Mouse (Mus musculus): ENCODE results near the gene Cdk17.

Gene Cdk17

DNA sequence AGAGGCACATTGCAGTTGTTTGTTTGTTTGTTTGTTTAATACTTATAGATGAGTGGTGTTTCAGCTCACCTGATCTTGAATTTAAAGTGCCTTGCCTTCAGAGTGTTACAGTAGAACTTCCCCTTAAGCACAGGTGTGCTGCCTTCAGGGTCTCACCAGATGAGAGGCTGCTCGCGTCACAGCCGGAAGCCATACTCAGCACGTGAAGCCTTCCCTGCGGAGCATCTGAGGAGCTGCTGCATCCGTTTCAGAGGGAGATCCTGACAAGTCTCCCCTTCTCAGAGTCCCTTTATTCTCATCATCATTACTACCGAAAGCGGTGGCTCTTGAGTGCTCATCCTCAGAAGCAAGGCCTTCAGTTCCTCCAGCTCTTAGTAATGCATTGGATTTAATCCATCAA lies 87.7 kb downstream of the Cdk17 start:
- H3K36me3 ChIP-seq (ENCODE audit: control insufficient read depth, insufficient read depth, low read length, poor library complexity, severe bottlenecking) = peaks cover 13% of the 10 kb centered on the region
- DNase-seq (ENCODE audit: low read depth, low spot score) = no peak

DNA sequence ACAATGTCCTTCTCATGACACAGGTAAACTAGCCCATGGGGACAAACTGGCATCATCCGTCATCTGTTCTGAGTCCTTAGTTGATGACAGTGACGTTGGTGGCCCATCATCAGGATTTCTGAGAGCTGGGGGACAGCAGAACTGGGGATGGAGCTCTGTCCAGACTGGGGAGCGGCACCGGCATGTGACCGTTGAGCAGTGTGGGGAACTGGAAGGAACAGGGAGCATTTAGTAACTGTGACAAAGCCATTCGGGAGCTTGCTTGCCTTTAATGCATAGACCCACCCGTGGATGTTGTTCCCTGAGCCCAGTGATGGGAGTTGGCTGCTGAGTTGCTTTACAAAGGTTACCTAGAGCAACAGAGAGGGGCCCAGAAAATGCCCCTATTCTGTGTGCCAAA lies 89.2 kb downstream of the Cdk17 start:
- peaks cover 11% of the 10 kb centered on the region for H3K36me3 ChIP-seq (ENCODE audit: control insufficient read depth, insufficient read depth, low read length, poor library complexity, severe bottlenecking)
- DNase-seq (ENCODE audit: low read depth, low spot score) = no peak
- H3K27me3 ChIP-seq (ENCODE audit: control insufficient read depth, insufficient read depth, low read length, poor library complexity, severe bottlenecking) = no peaks in the 10 kb centered on the region

More for the DNA sequence above, 87.7 kb downstream of the Cdk17 start:
- no peaks in the 10 kb centered on the region for H3K27me3 ChIP-seq (ENCODE audit: control insufficient read depth, insufficient read depth, low read length, poor library complexity, severe bottlenecking)

DNA sequence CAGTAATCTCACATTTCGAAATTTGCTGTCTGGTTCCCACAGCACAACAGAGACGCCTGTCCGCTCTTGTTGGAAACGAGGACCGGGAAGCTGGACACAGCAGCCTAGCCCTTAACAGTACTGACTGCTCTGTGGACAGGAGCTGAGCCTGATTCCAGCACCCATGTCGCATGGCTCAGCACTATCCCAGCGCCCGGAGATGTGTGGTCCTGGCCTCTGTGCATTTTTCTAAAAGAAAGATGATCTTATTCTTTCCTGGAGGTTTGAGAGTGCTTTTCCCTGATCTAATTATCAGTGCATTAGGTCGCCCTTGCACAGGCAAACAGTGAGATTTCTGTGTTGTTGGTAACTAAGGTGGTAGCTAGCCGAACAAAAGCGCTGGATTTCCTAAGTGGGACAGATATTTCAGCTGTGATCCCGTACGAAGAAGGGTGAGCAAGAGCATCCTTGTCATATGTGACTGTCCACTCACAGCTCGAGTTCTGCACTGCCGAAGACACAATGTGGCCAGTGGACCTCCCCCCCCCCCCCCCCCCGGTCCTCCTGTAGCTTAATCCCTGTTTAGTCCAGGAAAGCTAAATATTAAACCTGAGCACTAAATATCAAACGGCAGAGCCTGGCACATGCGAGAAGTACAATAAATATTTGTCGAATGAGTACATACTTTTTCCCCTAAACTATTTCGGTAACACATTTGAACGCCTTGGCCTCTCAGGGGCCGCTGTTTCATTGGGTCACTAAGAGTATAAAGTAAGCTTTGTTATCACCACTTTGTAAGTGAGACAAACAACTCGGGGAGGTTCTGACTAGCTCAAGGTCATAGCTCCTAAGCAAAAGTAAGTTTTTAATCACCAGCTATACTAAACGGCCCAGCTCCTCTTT lies 90.0 kb downstream of the Cdk17 start:
- Histone ChIP-seq H3K27me3 (ENCODE audit: control insufficient read depth, insufficient read depth, low read length, poor library complexity, severe bottlenecking) (no peaks in the 10 kb centered on the region), H3K36me3 (ENCODE audit: control insufficient read depth, insufficient read depth, low read length, poor library complexity, severe bottlenecking) (peaks cover 11% of the 10 kb centered on the region)
- no peak for DNase-seq (ENCODE audit: low read depth, low spot score)

DNA sequence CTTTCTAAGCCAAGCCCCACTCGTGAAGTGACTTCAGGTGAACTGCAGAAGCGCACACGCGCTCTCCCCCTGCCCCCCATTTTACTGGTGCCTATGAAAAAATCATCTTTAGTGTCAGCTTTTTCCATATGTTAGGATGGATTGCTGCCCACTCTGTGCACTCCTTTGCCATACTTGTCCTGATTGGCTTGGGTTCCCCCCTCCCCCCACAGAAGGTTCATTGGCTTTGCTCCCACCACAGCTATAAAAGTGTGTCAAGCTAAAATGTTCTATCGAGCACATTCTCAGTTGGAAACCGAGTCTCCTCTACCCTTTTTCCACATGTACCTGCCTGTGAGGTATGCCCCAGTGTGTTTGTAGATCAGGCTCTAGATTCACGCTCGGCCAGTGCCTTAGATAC lies 90.8 kb downstream of the Cdk17 start:
- Histone ChIP-seq H3K27me3 (ENCODE audit: control insufficient read depth, insufficient read depth, low read length, poor library complexity, severe bottlenecking) (no peaks in the 10 kb centered on the region), H3K36me3 (ENCODE audit: control insufficient read depth, insufficient read depth, low read length, poor library complexity, severe bottlenecking) (peaks cover 8% of the 10 kb centered on the region)
- no peak for DNase-seq (ENCODE audit: low read depth, low spot score)

DNA sequence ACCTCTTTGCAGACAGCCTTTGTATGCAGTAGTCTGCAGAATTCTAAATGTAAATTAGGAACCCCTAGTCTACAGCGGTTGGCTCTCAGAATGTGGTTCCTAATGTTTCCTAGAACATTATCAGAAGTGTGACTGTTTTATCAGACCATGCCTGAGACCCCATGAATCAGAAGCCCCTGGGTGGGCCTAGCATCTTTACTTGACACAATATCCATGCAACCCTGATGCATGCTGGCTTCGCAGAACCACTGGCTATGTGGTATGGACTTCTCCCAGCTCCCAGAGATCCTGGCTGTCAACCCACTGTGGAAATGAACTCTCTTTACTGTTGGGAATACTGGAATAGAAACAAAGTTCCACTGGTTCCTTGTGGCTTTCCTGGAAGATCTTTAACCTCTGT lies 92.0 kb downstream of the Cdk17 start:
- no peak for DNase-seq (ENCODE audit: low read depth, low spot score)
- H3K27me3 ChIP-seq (ENCODE audit: control insufficient read depth, insufficient read depth, low read length, poor library complexity, severe bottlenecking) = no peaks in the 10 kb centered on the region
- H3K36me3 ChIP-seq (ENCODE audit: control insufficient read depth, insufficient read depth, low read length, poor library complexity, severe bottlenecking) = peaks cover 8% of the 10 kb centered on the region

DNA sequence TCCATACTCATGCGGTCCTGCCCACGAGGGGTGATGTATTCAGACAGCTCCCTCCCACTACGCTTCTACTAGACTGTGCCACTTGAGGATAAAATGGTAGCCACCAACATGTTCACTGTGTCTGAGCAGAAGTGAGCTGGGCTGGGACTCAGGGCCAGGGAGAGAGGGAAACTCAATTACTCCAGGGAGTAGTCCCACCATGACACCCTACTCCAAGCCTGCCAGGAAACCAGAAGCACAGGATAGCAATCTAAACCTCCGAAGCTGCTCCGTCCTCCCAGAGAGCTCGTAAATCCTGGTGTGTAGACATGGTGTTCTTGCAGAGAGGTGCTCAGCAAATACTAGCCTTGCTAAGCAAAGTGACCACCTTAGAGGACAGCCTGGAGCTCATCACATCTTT lies 92.5 kb downstream of the Cdk17 start:
- no peaks in the 10 kb centered on the region for H3K27me3 ChIP-seq (ENCODE audit: control insufficient read depth, insufficient read depth, low read length, poor library complexity, severe bottlenecking)
- DNase-seq (ENCODE audit: low read depth, low spot score) = no peak
- H3K36me3 ChIP-seq (ENCODE audit: control insufficient read depth, insufficient read depth, low read length, poor library complexity, severe bottlenecking) = peaks cover 6% of the 10 kb centered on the region

DNA sequence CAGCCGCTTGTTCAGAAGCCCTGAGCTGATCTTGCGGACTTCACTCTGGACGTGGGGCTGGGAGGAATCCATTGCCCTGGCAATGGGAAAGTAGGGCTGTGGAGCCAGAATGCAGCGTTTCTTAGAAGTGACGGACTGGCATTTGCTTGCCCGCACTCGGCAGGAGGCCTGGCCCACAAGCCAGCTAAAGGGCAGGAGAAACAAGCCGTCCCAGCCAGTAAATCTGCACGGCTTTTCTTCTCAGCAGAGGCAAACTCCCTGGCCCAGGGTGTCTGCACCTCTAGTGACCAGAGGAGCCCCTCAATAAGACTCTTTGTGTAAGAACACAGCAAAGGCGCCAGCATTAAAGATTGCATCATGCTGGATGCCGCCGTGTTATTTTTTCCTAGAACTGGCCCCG lies 94.6 kb downstream of the Cdk17 start:
- DNase-seq (ENCODE audit: low read depth, low spot score) = no peak

DNA sequence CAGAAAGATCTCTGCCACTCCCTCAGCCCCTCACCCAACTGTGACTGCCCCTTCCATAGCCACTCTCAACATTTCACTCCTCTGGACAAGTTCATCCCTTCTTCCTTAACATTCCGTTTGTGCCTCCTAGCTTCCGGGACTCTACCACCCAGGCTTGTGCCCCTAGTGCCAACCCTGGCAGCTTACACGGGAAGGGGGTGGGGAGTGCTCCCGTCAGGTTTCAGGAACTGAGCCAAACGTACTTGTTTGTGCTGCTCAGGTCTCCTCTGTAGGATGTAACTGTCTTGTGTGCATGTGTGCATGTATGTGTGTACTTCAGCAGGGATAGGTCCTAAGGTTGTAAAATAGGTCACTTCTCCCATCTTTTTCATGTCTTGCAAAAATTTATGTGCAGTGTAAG lies 99.2 kb downstream of the Cdk17 start:
- DNase-seq (ENCODE audit: low read depth, low spot score) = no peak
- H3K27me3 ChIP-seq (ENCODE audit: control insufficient read depth, insufficient read depth, low read length, poor library complexity, severe bottlenecking) = no peaks in the 10 kb centered on the region
- H3K36me3 ChIP-seq (ENCODE audit: control insufficient read depth, insufficient read depth, low read length, poor library complexity, severe bottlenecking) = peaks cover 5% of the 10 kb centered on the region

More for the DNA sequence above, 94.6 kb downstream of the Cdk17 start:
- peaks cover 4% of the 10 kb centered on the region; the same call in 1 of the 2 replicates for H3K36me3 ChIP-seq (ENCODE audit: control insufficient read depth, insufficient read depth, low read length, poor library complexity, severe bottlenecking)
- H3K27me3 ChIP-seq (ENCODE audit: control insufficient read depth, insufficient read depth, low read length, poor library complexity, severe bottlenecking) = no peaks in the 10 kb centered on the region

DNA sequence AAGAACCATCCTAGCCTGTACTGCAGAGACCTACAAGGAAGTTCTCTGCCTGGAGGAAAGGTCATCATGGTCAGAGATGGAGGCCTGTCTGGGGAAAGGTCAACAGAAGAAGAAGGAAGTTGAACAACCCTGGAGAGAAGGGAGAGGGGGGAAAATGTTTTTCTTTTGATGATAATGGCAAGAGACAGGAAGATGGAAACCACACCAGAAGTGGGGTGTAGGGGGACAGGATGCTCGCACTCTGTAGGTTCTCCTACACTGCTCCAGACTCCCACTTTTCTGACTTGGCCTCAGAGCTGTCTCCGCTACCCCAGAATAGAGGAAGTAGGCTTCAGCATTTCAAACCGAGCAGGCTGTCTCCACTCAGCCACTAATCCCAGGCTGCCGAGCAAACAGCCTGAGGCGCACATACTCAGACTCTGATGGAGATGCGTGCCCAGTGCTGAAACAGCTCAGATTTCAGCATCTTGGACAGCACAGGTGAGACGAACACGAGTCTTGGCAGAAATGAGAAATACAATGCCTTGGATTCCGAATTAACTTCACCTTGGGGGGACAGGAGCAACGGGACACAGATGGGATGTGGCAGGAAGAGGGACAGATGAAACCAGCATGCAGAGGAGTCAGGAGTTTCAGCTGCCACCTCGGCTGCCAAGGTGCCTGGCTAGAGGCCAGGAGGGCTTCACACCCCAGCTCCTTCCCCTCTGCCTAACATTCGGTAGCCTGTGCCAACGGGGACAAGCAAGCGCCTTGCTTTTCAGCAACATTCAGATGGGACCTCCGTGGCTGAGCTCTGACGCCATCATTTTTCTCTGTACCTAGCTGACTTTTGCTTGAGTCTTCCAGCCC lies 100.7 kb downstream of the Cdk17 start:
- Histone ChIP-seq H3K36me3 (ENCODE audit: control insufficient read depth, insufficient read depth, low read length, poor library complexity, severe bottlenecking) (peaks cover 8% of the 10 kb centered on the region), H3K27me3 (ENCODE audit: control insufficient read depth, insufficient read depth, low read length, poor library complexity, severe bottlenecking) (no peaks in the 10 kb centered on the region)
- DNase-seq (ENCODE audit: low read depth, low spot score) = peak; percentile 30

DNA sequence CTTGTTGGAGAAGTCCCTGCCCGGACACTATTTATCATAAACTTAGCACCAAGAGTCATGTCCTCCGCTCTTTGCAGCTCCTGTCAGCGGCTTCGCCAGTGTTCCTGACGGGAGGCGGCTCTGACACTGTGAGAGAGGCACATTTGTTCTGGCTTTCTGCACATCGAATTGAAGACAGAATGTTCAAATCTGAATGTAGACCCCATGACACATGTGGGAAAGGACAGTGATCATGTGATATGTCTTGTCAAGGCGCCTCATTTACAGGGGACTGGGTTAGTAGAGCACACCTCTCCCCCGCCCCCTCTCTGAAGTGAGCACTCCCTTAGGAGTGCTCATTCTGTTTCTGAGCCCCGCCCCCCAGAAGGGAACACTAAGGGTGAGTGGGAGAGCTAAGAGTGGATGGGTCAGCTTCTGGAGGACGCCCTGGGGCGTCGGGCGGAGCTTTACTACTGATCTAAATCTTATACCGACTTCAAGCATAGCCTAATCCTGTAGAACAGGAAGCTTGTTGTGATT lies 101.4 kb downstream of the Cdk17 start:
- Histone ChIP-seq H3K27me3 (ENCODE audit: control insufficient read depth, insufficient read depth, low read length, poor library complexity, severe bottlenecking) (no peaks in the 10 kb centered on the region), H3K36me3 (ENCODE audit: control insufficient read depth, insufficient read depth, low read length, poor library complexity, severe bottlenecking) (peaks cover 8% of the 10 kb centered on the region)
- DNase-seq (ENCODE audit: low read depth, low spot score) = no peak

DNA sequence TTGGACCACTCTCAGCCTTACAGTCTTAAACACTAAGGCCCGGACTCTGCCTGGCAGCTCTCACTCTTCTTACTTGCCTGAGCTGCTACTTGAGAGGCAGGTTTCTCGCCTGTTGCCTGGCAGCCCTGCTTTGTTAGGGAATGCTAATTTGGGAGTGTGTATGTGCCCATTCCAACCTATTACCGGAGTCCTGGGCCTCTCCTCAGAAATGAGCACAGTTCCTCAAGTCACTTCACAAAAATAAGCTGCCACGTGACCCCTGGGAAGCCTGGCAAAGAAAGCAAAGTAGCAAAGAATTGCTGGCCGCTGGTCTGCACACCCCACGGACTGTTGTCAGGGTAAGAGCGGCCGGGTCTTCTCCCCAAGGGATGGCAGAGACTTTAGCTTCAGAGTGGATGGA lies 102.8 kb downstream of the Cdk17 start:
- Histone ChIP-seq H3K36me3 (ENCODE audit: control insufficient read depth, insufficient read depth, low read length, poor library complexity, severe bottlenecking) (peaks cover 8% of the 10 kb centered on the region), H3K27me3 (ENCODE audit: control insufficient read depth, insufficient read depth, low read length, poor library complexity, severe bottlenecking) (no peaks in the 10 kb centered on the region)
- no peak for DNase-seq (ENCODE audit: low read depth, low spot score)

DNA sequence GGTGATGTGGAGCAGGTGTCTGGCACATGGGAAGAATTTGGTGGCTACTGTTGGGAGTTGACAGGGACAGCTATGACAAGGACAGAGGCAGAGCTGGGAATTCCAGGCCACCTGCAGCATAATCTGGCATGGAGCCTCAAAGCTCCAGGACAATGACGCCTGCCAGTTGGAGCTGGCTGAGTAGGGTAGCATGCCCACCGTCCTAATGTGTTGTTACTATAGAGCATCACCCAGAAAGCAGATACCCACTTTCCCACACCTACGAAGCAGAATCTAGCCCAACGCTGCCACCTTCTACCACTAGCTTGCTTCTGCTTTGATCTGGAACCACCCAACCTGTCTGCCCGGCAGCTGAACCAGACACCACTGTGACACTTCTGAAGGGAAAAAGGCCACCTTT lies 103.3 kb downstream of the Cdk17 start:
- H3K27me3 ChIP-seq (ENCODE audit: control insufficient read depth, insufficient read depth, low read length, poor library complexity, severe bottlenecking) = no peaks in the 10 kb centered on the region
- no peak for DNase-seq (ENCODE audit: low read depth, low spot score)
- H3K36me3 ChIP-seq (ENCODE audit: control insufficient read depth, insufficient read depth, low read length, poor library complexity, severe bottlenecking) = peaks cover 8% of the 10 kb centered on the region

DNA sequence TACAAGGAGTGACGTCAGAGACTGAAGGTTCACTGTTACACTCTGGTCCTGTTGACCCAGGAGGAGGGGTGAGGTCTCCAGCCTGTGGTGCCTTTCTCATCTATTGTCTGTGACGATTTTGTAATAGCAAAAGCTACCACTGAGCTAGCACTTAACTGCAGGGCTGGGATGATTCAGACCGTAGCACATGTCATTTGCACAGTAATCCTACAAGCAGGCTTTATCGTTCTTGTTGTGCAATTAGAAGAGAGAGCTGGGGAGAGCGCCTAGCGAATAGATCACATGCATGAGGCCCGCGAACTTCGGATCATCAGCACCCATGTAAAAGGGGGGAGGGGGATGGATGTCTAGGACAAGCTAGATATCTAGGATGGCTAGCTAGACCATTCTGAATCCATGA lies 105.2 kb downstream of the Cdk17 start:
- no peak for DNase-seq (ENCODE audit: low read depth, low spot score)
- Histone ChIP-seq H3K36me3 (ENCODE audit: control insufficient read depth, insufficient read depth, low read length, poor library complexity, severe bottlenecking) (peaks cover 8% of the 10 kb centered on the region), H3K27me3 (ENCODE audit: control insufficient read depth, insufficient read depth, low read length, poor library complexity, severe bottlenecking) (no peaks in the 10 kb centered on the region)

DNA sequence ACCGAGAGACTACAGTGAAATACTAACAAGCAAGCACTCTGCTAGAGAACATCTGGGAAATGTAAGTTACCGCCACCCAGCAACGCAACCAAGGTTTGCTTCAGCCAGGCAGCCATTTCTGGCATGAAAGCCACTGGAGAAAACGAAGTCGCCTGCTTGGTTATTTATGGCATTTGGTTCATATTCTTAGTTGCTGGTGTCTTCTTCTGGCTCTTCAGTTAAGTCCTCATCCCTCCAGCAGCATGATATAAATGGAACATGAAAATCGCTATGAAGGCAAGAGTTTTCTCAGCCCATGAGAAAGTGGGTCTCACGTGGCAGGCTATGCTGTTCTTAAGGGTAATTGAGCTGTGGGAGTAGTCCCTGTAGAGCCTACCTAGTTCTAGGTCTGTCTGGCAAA lies 105.8 kb downstream of the Cdk17 start:
- DNase-seq (ENCODE audit: low read depth, low spot score) = no peak
- Histone ChIP-seq H3K36me3 (ENCODE audit: control insufficient read depth, insufficient read depth, low read length, poor library complexity, severe bottlenecking) (peaks cover 8% of the 10 kb centered on the region), H3K27me3 (ENCODE audit: control insufficient read depth, insufficient read depth, low read length, poor library complexity, severe bottlenecking) (no peaks in the 10 kb centered on the region)

DNA sequence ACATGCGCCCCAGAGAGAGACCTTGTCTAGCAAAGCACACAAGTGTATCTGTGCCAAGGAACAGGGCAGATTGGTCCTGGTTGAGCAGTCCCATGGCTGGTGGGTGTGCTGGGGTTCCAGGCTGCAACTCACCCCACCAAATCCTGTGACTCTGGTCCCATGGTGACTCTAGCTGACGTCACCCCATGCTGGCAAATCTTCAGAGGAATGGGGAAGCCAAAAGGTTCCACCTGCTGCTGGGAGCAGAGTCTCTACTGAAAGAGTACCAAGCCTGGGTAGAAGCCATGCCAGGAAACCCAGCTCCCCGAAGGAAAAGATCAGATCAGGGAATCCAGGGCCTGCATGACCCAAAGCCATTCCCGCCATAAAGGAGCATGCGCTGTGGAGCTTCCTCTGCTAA lies 106.8 kb downstream of the Cdk17 start:
- DNase-seq (ENCODE audit: low read depth, low spot score) = no peak
- no peaks in the 10 kb centered on the region for H3K27me3 ChIP-seq (ENCODE audit: control insufficient read depth, insufficient read depth, low read length, poor library complexity, severe bottlenecking)
- peaks cover 8% of the 10 kb centered on the region for H3K36me3 ChIP-seq (ENCODE audit: control insufficient read depth, insufficient read depth, low read length, poor library complexity, severe bottlenecking)

Data from splenic B cell, adult 2 months (primary cell).